Mouse (Mus musculus) liver, embryonic 15.5 days (tissue): ENCODE measurements around the gene Med19. TPM values are rescaled to one million over a fixed set of nuclear protein-coding genes. Genes with fewer than 3 reads are reported as not detected.
A peak's percentile ranks its signal among the peaks of the same experiment; 100 is the strongest.

Source experiments
- ATAC-seq: fragments of 200-750 bp; cut with Nextera tagmentation; 2 replicates; pipeline ENCODE4 v1.8.0; 2017; ENCODE audit warnings: moderate number of reproducible peaks, mild to moderate bottlenecking, moderate library complexity; ENCODE audit not compliant: insufficient read depth
- H3K27ac ChIP-seq: fragments of 300-500 bp; sonication (generic); replicated peaks from 2 replicates; pipeline ENCODE4 v1.5.1; 2015; ENCODE audit warnings: mild to moderate bottlenecking, inconsistent platforms
- H3K27me3 ChIP-seq: fragments of 300-500 bp; sonication (generic); 2 replicates; pipeline ENCODE4 v1.6.1; 2015; ENCODE audit warnings: mild to moderate bottlenecking, inconsistent platforms
- H3K36me3 ChIP-seq: fragments of 300-500 bp; sonication (generic); replicated peaks from 2 replicates; pipeline ENCODE4 v1.6.1; 2015; ENCODE audit warnings: moderate library complexity, mild to moderate bottlenecking, inconsistent platforms
- H3K4me1 ChIP-seq: fragments of 300-500 bp; sonication (generic); replicated peaks from 2 replicates; pipeline ENCODE4 v1.6.1; 2015; ENCODE audit warnings: inconsistent platforms
- H3K4me2 ChIP-seq: fragments of 300-500 bp; sonication (generic); 2 replicates; pipeline ENCODE4 v1.6.1; 2015; ENCODE audit warnings: moderate library complexity, mild to moderate bottlenecking, inconsistent platforms
- H3K4me3 ChIP-seq: fragments of 300-500 bp; sonication (generic); replicated peaks from 2 replicates; pipeline ENCODE4 v1.5.1; 2015; ENCODE audit warnings: mild to moderate bottlenecking, inconsistent platforms
- H3K9ac ChIP-seq: fragments of 300-500 bp; sonication (generic); 2 replicates; pipeline ENCODE4 v1.6.1; 2015; ENCODE audit warnings: moderate library complexity, mild to moderate bottlenecking, inconsistent platforms
- H3K9me3 ChIP-seq: fragments of 300-500 bp; sonication (generic); replicated peaks from 2 replicates; pipeline ENCODE4 v1.6.1; 2016; ENCODE audit warnings: inconsistent platforms
- WGBS: fragments of 180-500 bp; shearing (Covaris S2); methylation state at CpG from one replicate; pipeline ENCODE4 v1.1.7; 2015; ENCODE audit warnings: mixed read lengths; ENCODE audit not compliant: insufficient replicate concordance; 5-methylcytosine and 5-hydroxymethylcytosine counted together
- polyA plus RNA-seq: library from polyadenylated mRNA; unstranded; fragments of >200 nt; fragmentation: Nextera tagmentation; extraction: Ambion mirVana; gene quantifications from 2 replicates; pipeline ENCODE4 v1.2.1, GENCODE M21; 2015

Med19 gene
- polyA plus RNA-seq, 1 experiment from 2014 or later: 21.1 TPM

- Histone ChIP-seq H3K27ac (no peak overlapping the region), H3K36me3 (no peaks in the 10 kb centered on the region), H3K4me3 (no peak overlapping the region), H3K9ac (no peak overlapping the region), H3K4me1 (peaks cover 33% of the 10 kb centered on the region), H3K4me2 (no peak overlapping the region), H3K9me3 (no peaks in the 10 kb centered on the region), H3K27me3 (no peaks in the 10 kb centered on the region)
- no peak for ATAC-seq
- WGBS: 69% methylated on average over 1 of the region's 1 CpGs
These were observed 32.1 kb upstream of the Med19 start for GRCm38 (mm10) chr2:84646138-84646537.

GRCm38 (mm10) chr2:84647051-84647568 is 31.1 kb upstream of the Med19 start:
- Histone ChIP-seq H3K36me3 (no peaks in the 10 kb centered on the region), H3K9me3 (no peaks in the 10 kb centered on the region), H3K27ac (0 out of 2 replicates have a peak overlapping the region, but pooled peaks have one; percentile 19), H3K4me3 (no peak overlapping the region), H3K9ac (no peak overlapping the region), H3K4me2 (peak overlapping the region; percentile 23; the same call in 1 of the 2 replicates), H3K27me3 (no peaks in the 10 kb centered on the region), H3K4me1 (peaks cover 28% of the 10 kb centered on the region)
- WGBS: 74% methylated on average over 6 of the region's 6 CpGs
- ATAC-seq: no peak

- Histone ChIP-seq H3K9me3 (no peaks in the 10 kb centered on the region), H3K36me3 (no peaks in the 10 kb centered on the region), H3K9ac (no peak overlapping the region; the same call in 1 of the 2 replicates), H3K27ac (no peak overlapping the region), H3K4me1 (peaks cover 28% of the 10 kb centered on the region), H3K4me2 (peak overlapping the region; percentile 77), H3K4me3 (peak overlapping the region; percentile 40), H3K27me3 (no peaks in the 10 kb centered on the region)
- 49% methylated on average over 6 of the region's 6 CpGs for WGBS
- no peak for ATAC-seq
These were observed 29.8 kb upstream of the Med19 start for GRCm38 (mm10) chr2:84648369-84648768.

GRCm38 (mm10) chr2:84649674-84650073 is 28.5 kb upstream of the Med19 start:
- peak overlapping the region; percentile 77 for H3K4me2 ChIP-seq

GRCm38 (mm10) chr2:84650464-84651195 is 27.6 kb upstream of the Med19 start, which contains the start of gene Ctnnd1:
Gene Ctnnd1, minus strand, starts transcription at chr2:84650765.
- Histone ChIP-seq H3K4me3 (peak within 1 kb of the TSS; percentile 75), H3K9ac (peak within 1 kb of the TSS; percentile 83), H3K4me1 (peaks cover 23% of the 10 kb centered on the region), H3K36me3 (no peaks in the 10 kb centered on the region), H3K4me2 (peak within 1 kb of the TSS; percentile 77), H3K27ac (peak within 1 kb of the TSS; percentile 88), H3K27me3 (no peaks in the 10 kb centered on the region), H3K9me3 (no peaks in the 10 kb centered on the region)
- WGBS: under 1% methylated on average over 15 of the region's 15 CpGs
- peak; percentile 82 for ATAC-seq

More at GRCm38 (mm10) chr2:84649674-84650073, 28.5 kb upstream of the Med19 start:
- Histone ChIP-seq H3K4me3 (peak overlapping the region; percentile 75), H3K36me3 (no peaks in the 10 kb centered on the region), H3K9ac (peak overlapping the region; percentile 83), H3K9me3 (no peaks in the 10 kb centered on the region), H3K27me3 (no peaks in the 10 kb centered on the region), H3K27ac (peak overlapping the region; percentile 88), H3K4me1 (peaks cover 23% of the 10 kb centered on the region)
- 0% methylated on average over 10 of the region's 10 CpGs for WGBS
- ATAC-seq: peak; percentile 54; the same call in 1 of the 2 replicates

- no peaks in the 10 kb centered on the region for H3K9me3 ChIP-seq
- H3K27me3 ChIP-seq: no peaks in the 10 kb centered on the region
- H3K4me3 ChIP-seq: no peak overlapping the region
- no peak overlapping the region for H3K4me2 ChIP-seq
- peaks cover 13% of the 10 kb centered on the region for H3K4me1 ChIP-seq
- ATAC-seq: no peak
- no peaks in the 10 kb centered on the region for H3K36me3 ChIP-seq
- H3K9ac ChIP-seq: no peak overlapping the region
- no peak overlapping the region for H3K27ac ChIP-seq
These were observed 24.8 kb upstream of the Med19 start for GRCm38 (mm10) chr2:84653354-84653753.

- no peak overlapping the region for H3K4me2 ChIP-seq
- H3K9ac ChIP-seq: no peak overlapping the region
- 24% methylated on average over 1 of the region's 1 CpGs for WGBS
- no peak overlapping the region for H3K4me3 ChIP-seq
- no peaks in the 10 kb centered on the region for H3K36me3 ChIP-seq
- H3K9me3 ChIP-seq: no peaks in the 10 kb centered on the region
- H3K27me3 ChIP-seq: no peaks in the 10 kb centered on the region
- peaks cover 3% of the 10 kb centered on the region for H3K4me1 ChIP-seq
- no peak for ATAC-seq
- H3K27ac ChIP-seq: no peak overlapping the region
These were observed 22.3 kb upstream of the Med19 start for GRCm38 (mm10) chr2:84655864-84656263.

- Histone ChIP-seq H3K9me3 (no peaks in the 10 kb centered on the region), H3K36me3 (no peaks in the 10 kb centered on the region), H3K27me3 (no peaks in the 10 kb centered on the region), H3K27ac (peak within 1 kb of the TSS; percentile 60; the same call in 1 of the 2 replicates), H3K4me1 (no peaks in the 10 kb centered on the region), H3K4me2 (no peak within 1 kb of the TSS), H3K9ac (no peak within 1 kb of the TSS), H3K4me3 (no peak within 1 kb of the TSS)
- 85% methylated on average over 32 of the region's 32 CpGs for WGBS
- no peak for ATAC-seq
These were observed 19.4 kb upstream of the Med19 start, which contains the start of gene Btbd18 for GRCm38 (mm10) chr2:84658806-84659205. Gene Btbd18, plus strand, starts transcription at chr2:84659079.

- peak; percentile 66 for ATAC-seq
- H3K9me3 ChIP-seq: no peaks in the 10 kb centered on the region
- no peaks in the 10 kb centered on the region for H3K27me3 ChIP-seq
- WGBS: 37% methylated on average over 3 of the region's 3 CpGs
- peak overlapping the region; percentile 60; the same call in 1 of the 2 replicates for H3K27ac ChIP-seq
- H3K36me3 ChIP-seq: no peaks in the 10 kb centered on the region
- no peak overlapping the region for H3K9ac ChIP-seq
- no peak overlapping the region for H3K4me2 ChIP-seq
- no peak overlapping the region for H3K4me3 ChIP-seq
- no peaks in the 10 kb centered on the region for H3K4me1 ChIP-seq
These were observed 17.9 kb upstream of the Med19 start for GRCm38 (mm10) chr2:84660253-84660652.

- H3K27ac ChIP-seq: no peak overlapping the region
- WGBS: 23% methylated on average over 2 of the region's 2 CpGs
- no peaks in the 10 kb centered on the region for H3K4me1 ChIP-seq
- no peak overlapping the region for H3K9ac ChIP-seq
- no peaks in the 10 kb centered on the region for H3K27me3 ChIP-seq
- no peaks in the 10 kb centered on the region for H3K36me3 ChIP-seq
- no peak for ATAC-seq
- H3K9me3 ChIP-seq: no peaks in the 10 kb centered on the region
- H3K4me2 ChIP-seq: no peak overlapping the region
- H3K4me3 ChIP-seq: no peak overlapping the region
These were observed 15.3 kb upstream of the Med19 start for GRCm38 (mm10) chr2:84662866-84663265.

GRCm38 (mm10) chr2:84666081-84666480 is 12.1 kb upstream of the Med19 start:
- Histone ChIP-seq H3K4me2 (no peak overlapping the region), H3K9ac (no peak overlapping the region), H3K9me3 (no peaks in the 10 kb centered on the region), H3K27ac (peak overlapping the region; percentile 38; the same call in 1 of the 2 replicates), H3K4me1 (peaks cover 21% of the 10 kb centered on the region), H3K36me3 (no peaks in the 10 kb centered on the region; the same call in 1 of the 2 replicates), H3K4me3 (no peak overlapping the region), H3K27me3 (no peaks in the 10 kb centered on the region)
- WGBS: 53% methylated on average over 12 of the region's 12 CpGs
- ATAC-seq: no peak
